Mouse (Mus musculus) cerebellum, adult 2 months (tissue): ENCODE data around the gene Cacnb1.

Source experiments
- CTCF ChIP-seq: fragments of 200-500 bp; IDR thresholded peaks from 2 replicates; pipeline ENCODE4 v1.5.1; 2011; ENCODE audit warnings: low read depth, mild to moderate bottlenecking, control low read depth, low read length, moderate library complexity, borderline replicate concordance; ENCODE audit not compliant: insufficient read depth
- POLR2A ChIP-seq: fragments of 200-500 bp; IDR thresholded peaks from 2 replicates; pipeline ENCODE4 v1.6.1; 2011; ENCODE audit warnings: low read length, control low read depth, borderline replicate concordance; ENCODE audit not compliant: insufficient read depth

- no peak for TF ChIP-seq POLR2A
- TF ChIP-seq CTCF = no peak
Observed at GRCm38 (mm10) chr11:98001351-98001824, 21.4 kb downstream of the Cacnb1 start.
